Mouse (Mus musculus): ENCODE measurements around the gene Hist1h4b. TPM values are rescaled to one million over a fixed set of nuclear protein-coding genes. Genes with fewer than 3 reads are reported as not detected.
A peak's percentile ranks its signal among the peaks of the same experiment; 100 is the strongest.

Gene Hist1h4b
- total and polyA plus RNA-seq, 3 experiments = 19.0 to 3,071 TPM; not detected in 1

- TF ChIP-seq POLR2AphosphoS2 (IDR thresholded peaks at IDR 0.05; ENCODE audit: low read length) = no peak
- no peak for TF ChIP-seq KAT2A (conservative IDR thresholded peaks at IDR 0.05; ENCODE audit: low read depth, low read length)
- no peak for TF ChIP-seq MAFK (IDR thresholded peaks at IDR 0.05; ENCODE audit: borderline replicate concordance, low read depth, low read length)
- TF ChIP-seq ETS1 (IDR thresholded peaks at IDR 0.05; ENCODE audit: low read depth, low read length) = no peak
- no peak for TF ChIP-seq HCFC1 (IDR thresholded peaks at IDR 0.05; ENCODE audit: low read depth, low read length)
- no peak for TF ChIP-seq ZMIZ1 (IDR thresholded peaks at IDR 0.05; ENCODE audit: low read depth, low read length)
- no peak for TF ChIP-seq NRF1 (IDR thresholded peaks at IDR 0.05; ENCODE audit: insufficient read depth, low read depth, low read length, poor library complexity, severe bottlenecking)
- TF ChIP-seq TAL1 (IDR thresholded peaks at IDR 0.05; ENCODE audit: low read length) = no peak
- no peak for TF ChIP-seq MYB (IDR thresholded peaks at IDR 0.05; ENCODE audit: low read depth, low read length)
- TF ChIP-seq USF2 (IDR thresholded peaks at IDR 0.05; ENCODE audit: borderline replicate concordance in 1 of 2, insufficient read depth in 1 of 2, low read depth in 1 of 2, low read length in 2 of 2) = no peak
- no peak for TF ChIP-seq POLR2AphosphoS5 (IDR thresholded peaks at IDR 0.05; ENCODE audit: borderline replicate concordance, low read depth, low read length)
- no peak for TF ChIP-seq ZC3H11A (IDR thresholded peaks at IDR 0.05; ENCODE audit: low read depth, low read length)
- no peak for TF ChIP-seq ZKSCAN1 (IDR thresholded peaks at IDR 0.05; ENCODE audit: low read depth, low read length)
- TF ChIP-seq MXI1 (IDR thresholded peaks at IDR 0.05; ENCODE audit: low read depth, low read length) = no peak
- peaks cover 0 to 13% of the 10 kb centered on the region in 2 experiments; a peak in 2 of 4 replicates for H3K4me1 ChIP-seq (ENCODE audit: control insufficient read depth in 1 of 2, insufficient read depth in 2 of 2, low read length in 2 of 2)
- no peaks in the 10 kb centered on the region; the same call in 1 of the 2 replicates for H3K79me2 ChIP-seq (ENCODE audit: control insufficient read depth, insufficient read depth, low read length, poor library complexity)
- DNase-seq (ENCODE audit: low read depth, low spot score) = peak; percentile 52
- H3K4me3 ChIP-seq (ENCODE audit: control insufficient read depth in 1 of 2, insufficient read depth in 1 of 2, low read depth in 2 of 2, low read length in 2 of 2) = no peak overlapping the region
- H3K27me3 ChIP-seq (ENCODE audit: control insufficient read depth in 1 of 2, insufficient read depth in 2 of 2, low read length in 2 of 2) = no peaks in the 10 kb centered on the region
- peak overlapping the region; percentile 81 for H3K9ac ChIP-seq (ENCODE audit: control insufficient read depth, low read depth, low read length, poor library complexity, severe bottlenecking)
- peak overlapping the region; percentile 97 for H3K27ac ChIP-seq (ENCODE audit: control insufficient read depth, low read depth, low read length)
- H3K36me3 ChIP-seq (ENCODE audit: control insufficient read depth in 1 of 2, insufficient read depth in 2 of 2, low read length in 2 of 2) = peaks cover 0 to 44% of the 10 kb centered on the region in 2 experiments; a peak in 2 of 4 replicates
- no peaks in the 10 kb centered on the region for H3K9me3 ChIP-seq (replicated peaks; ENCODE audit: insufficient read depth, low read length)
Measured at GRCm38 (mm10) chr13:23759251-23759771, 2.5 kb downstream of the Hist1h4b start.

- TF ChIP-seq CTCF (IDR thresholded peaks at IDR 0.05 in 2 of 3, conservative IDR thresholded peaks at IDR 0.05 in 1 of 3; ENCODE audit: control insufficient read depth in 1 of 3, insufficient read depth in 1 of 3, low read depth in 2 of 3, low read length in 3 of 3, poor library complexity in 1 of 3, severe bottlenecking in 1 of 3) (0 out of 6 replicates have a peak, but pooled peaks of 1 of the 3 experiments have one; percentile 31), E2F4 (IDR thresholded peaks at IDR 0.05; ENCODE audit: borderline replicate concordance, low read depth, low read length) (no peak)
- Histone ChIP-seq H3K79me2 (ENCODE audit: control insufficient read depth, insufficient read depth, low read length, poor library complexity) (no peaks in the 10 kb centered on the region; the same call in 1 of the 2 replicates), H3K4me1 (ENCODE audit: control insufficient read depth in 1 of 2, insufficient read depth in 2 of 2, low read length in 2 of 2) (peaks cover 0 to 19% of the 10 kb centered on the region in 2 experiments; a peak in 2 of 4 replicates), H3K9ac (ENCODE audit: control insufficient read depth, low read depth, low read length, poor library complexity, severe bottlenecking) (peak overlapping the region; percentile 81), H3K36me3 (ENCODE audit: control insufficient read depth in 1 of 2, insufficient read depth in 2 of 2, low read length in 2 of 2) (peaks cover 0 to 47% of the 10 kb centered on the region in 2 experiments; a peak in 2 of 4 replicates), H3K9me3 (replicated peaks; ENCODE audit: insufficient read depth, low read length) (no peaks in the 10 kb centered on the region), H3K27ac (ENCODE audit: control insufficient read depth, low read depth, low read length) (peak overlapping the region; percentile 97), H3K27me3 (ENCODE audit: control insufficient read depth in 1 of 2, insufficient read depth in 2 of 2, low read length in 2 of 2) (no peaks in the 10 kb centered on the region), H3K4me3 (ENCODE audit: control insufficient read depth in 1 of 2, insufficient read depth in 1 of 2, low read depth in 2 of 2, low read length in 2 of 2) (peak overlapping the region in 1 of 2 experiments; percentile 27; a peak in 2 of 4 replicates)
- no peak for DNase-seq (ENCODE audit: low read depth, low spot score)
Measured at GRCm38 (mm10) chr13:23759916-23760239, 3.1 kb downstream of the Hist1h4b start.

Data from MEL (cell line).